Mouse (Mus musculus) liver, embryonic 14.5 days (tissue): ENCODE data around the gene Brpf1. TPM values are rescaled to one million over a fixed set of nuclear protein-coding genes. Genes with fewer than 3 reads are reported as not detected.

ENCODE experiments used
- ATAC-seq: fragments of 200-750 bp; cut with Nextera tagmentation; 2 replicates; pipeline ENCODE4 v1.8.0; 2017; ENCODE audit warnings: moderate number of reproducible peaks, mild to moderate bottlenecking, moderate library complexity; ENCODE audit not compliant: insufficient read depth
- DNase-seq, 3 experiments: peaks; one replicate each; pipeline ENCODE4 v3.0.0-alpha.2; 2012 to 2013; ENCODE audit warnings: low read depth in 3 of 3, low spot score in 3 of 3
- H3K27ac ChIP-seq: fragments of 300-500 bp; sonication (generic); 2 replicates; pipeline ENCODE4 v1.5.1; 2014; ENCODE audit warnings: moderate library complexity, mild to moderate bottlenecking, control low read depth, inconsistent platforms
- H3K27me3 ChIP-seq: fragments of 300-500 bp; sonication (generic); 2 replicates; pipeline ENCODE4 v1.6.1; 2014; ENCODE audit warnings: mild to moderate bottlenecking, low read length, moderate library complexity; ENCODE audit not compliant: control insufficient read depth, insufficient read depth
- H3K36me3 ChIP-seq: fragments of 300-500 bp; sonication (generic); replicated peaks from 2 replicates; pipeline ENCODE4 v1.6.1; 2014; ENCODE audit warnings: low read depth; ENCODE audit not compliant: control insufficient read depth, insufficient read depth
- H3K4me1 ChIP-seq, 2 experiments: fragments of 200-500 bp in 1 of 2; fragments of 300-500 bp in 1 of 2; sonication (generic) in 1 of 2; replicated peaks; 2 replicates each; pipeline ENCODE4 v1.6.1; 2012 to 2014; ENCODE audit warnings: antibody characterized with exemption in 1 of 2, inconsistent platforms in 1 of 2, low read length in 1 of 2; ENCODE audit not compliant: control insufficient read depth in 2 of 2, insufficient read depth in 2 of 2
- H3K4me2 ChIP-seq: fragments of 300-500 bp; sonication (generic); 2 replicates; pipeline ENCODE4 v1.6.1; 2014; ENCODE audit warnings: low read depth, mild to moderate bottlenecking, control low read depth, moderate library complexity
- H3K4me3 ChIP-seq, 2 experiments: fragments of 200-500 bp in 1 of 2; fragments of 300-500 bp in 1 of 2; sonication (generic) in 1 of 2; 2 replicates each; pipeline ENCODE4 v1.5.1; 2012 to 2014; ENCODE audit warnings: low read depth in 2 of 2, low read length in 2 of 2, mild to moderate bottlenecking in 2 of 2, control low read depth in 1 of 2, inconsistent platforms in 1 of 2, moderate library complexity in 1 of 2; ENCODE audit not compliant: insufficient read depth in 1 of 2
- H3K9ac ChIP-seq: fragments of 300-500 bp; sonication (generic); replicated peaks from 2 replicates; pipeline ENCODE4 v1.6.1; 2014; ENCODE audit warnings: mild to moderate bottlenecking, control low read depth, moderate library complexity
- H3K9me3 ChIP-seq: fragments of 300-500 bp; sonication (generic); 2 replicates; pipeline ENCODE4 v1.6.1; 2016; ENCODE audit warnings: low read length, mixed read lengths; ENCODE audit not compliant: control insufficient read depth
- CTCF ChIP-seq: IDR thresholded peaks from 2 replicates; pipeline ENCODE4 v1.5.1; 2016; ENCODE audit warnings: antibody characterized with exemption, low read depth, control low read depth
- EP300 ChIP-seq: IDR thresholded peaks from 2 replicates; pipeline ENCODE4 v1.6.1; 2016; ENCODE audit warnings: antibody characterized with exemption, low read depth
- WGBS: fragments of 180-500 bp; shearing (Covaris S2); extraction: QIAGEN DNeasy Blood & Tissue Kit; methylation state at CpG from one replicate; pipeline ENCODE4 v1.1.7; 2014; ENCODE audit not compliant: insufficient replicate concordance; 5-methylcytosine and 5-hydroxymethylcytosine counted together
- polyA plus RNA-seq, 2 experiments: library from polyadenylated mRNA; depleted of rRNA in 1 of 2; stranded (reverse) in 1 of 2; unstranded in 1 of 2; fragments of >200 nt; fragmentation: Nextera tagmentation in 1 of 2; extraction: Ambion mirVana in 1 of 2; gene quantifications; 2 replicates each; pipeline versions ENCODE4 v1.2.1 to v1.2.3; 2012 to 2014

The Brpf1 gene
- polyA plus RNA-seq, 2 experiments, result 6.7 to 11.7 TPM

DNA sequence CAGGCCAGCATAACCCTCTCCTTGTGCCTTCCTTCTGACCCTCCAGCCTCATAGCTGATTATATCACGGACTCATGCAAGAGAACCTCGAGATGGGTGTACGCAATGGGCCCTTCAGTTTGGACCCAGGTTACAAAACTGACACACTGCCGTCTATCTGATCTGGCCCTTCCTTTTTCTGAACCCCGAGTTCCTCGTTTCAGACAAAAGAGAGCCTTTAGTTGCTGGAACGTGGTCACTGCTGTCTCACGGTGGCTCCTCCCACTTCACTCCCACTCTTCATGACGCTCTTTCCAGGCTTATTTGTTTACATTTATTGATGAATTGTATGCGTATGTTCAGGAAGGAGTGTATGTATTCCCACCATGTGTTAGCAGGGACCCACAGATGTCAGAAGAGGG lies 44.7 kb downstream of the Brpf1 start:
- TF ChIP-seq CTCF, result no peak
- TF ChIP-seq EP300, result no peak
- no peak for DNase-seq
- Histone ChIP-seq H3K9ac (no peak overlapping the region), H3K4me3 (no peak overlapping the region), H3K9me3 (no peaks in the 10 kb centered on the region), H3K36me3 (no peaks in the 10 kb centered on the region), H3K27ac (no peak overlapping the region), H3K27me3 (no peaks in the 10 kb centered on the region), H3K4me2 (no peak overlapping the region), H3K4me1 (no peaks in the 10 kb centered on the region; a peak in 1 of 4 replicates)
- WGBS, result 26% methylated on average over 10 of the region's 10 CpGs
- ATAC-seq, result no peak

GRCm38 (mm10) chr6:113352820-113353219 lies 45.9 kb downstream of the Brpf1 start:
- no peaks in the 10 kb centered on the region; a peak in 1 of 4 replicates for H3K4me1 ChIP-seq
- no peak overlapping the region for H3K27ac ChIP-seq
- no peak for ATAC-seq
- H3K36me3 ChIP-seq, result no peaks in the 10 kb centered on the region
- H3K27me3 ChIP-seq, result no peaks in the 10 kb centered on the region
- no peak overlapping the region for H3K4me3 ChIP-seq
- no peaks in the 10 kb centered on the region for H3K9me3 ChIP-seq
- no peak overlapping the region for H3K9ac ChIP-seq
- no peak overlapping the region for H3K4me2 ChIP-seq
- TF ChIP-seq EP300, result no peak
- no peak for TF ChIP-seq CTCF
- no peak for DNase-seq
- WGBS, result 62% methylated on average over 3 of the region's 3 CpGs

DNA sequence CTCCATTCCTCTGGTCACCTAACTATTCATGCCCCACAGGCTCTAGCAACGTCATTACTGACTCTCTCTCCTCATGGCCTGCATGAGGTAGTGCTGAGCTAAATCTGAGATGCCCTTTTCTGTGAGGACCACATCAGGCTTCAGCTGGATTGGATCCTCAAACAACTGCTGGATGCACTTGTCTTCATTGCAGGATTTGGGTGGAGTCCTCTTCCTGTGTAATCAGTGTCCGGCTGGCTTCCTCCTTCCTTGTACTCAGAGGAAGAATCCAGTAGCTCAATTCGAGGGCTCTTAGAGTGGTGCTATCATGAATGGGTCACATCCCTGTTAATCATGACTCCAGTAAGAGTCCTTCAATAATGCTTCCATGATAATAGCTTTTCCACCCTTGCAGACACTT lies 46.8 kb downstream of the Brpf1 start:
- Histone ChIP-seq H3K4me1 (no peaks in the 10 kb centered on the region; a peak in 1 of 4 replicates), H3K9me3 (no peaks in the 10 kb centered on the region), H3K36me3 (no peaks in the 10 kb centered on the region), H3K4me3 (no peak overlapping the region), H3K4me2 (no peak overlapping the region), H3K27ac (no peak overlapping the region), H3K9ac (no peak overlapping the region), H3K27me3 (no peaks in the 10 kb centered on the region)
- ATAC-seq, result no peak
- 38% methylated on average over 3 of the region's 3 CpGs for WGBS
- no peak for DNase-seq
- TF ChIP-seq EP300 (no peak), CTCF (no peak)

GRCm38 (mm10) chr6:113361476-113361875 lies 54.5 kb downstream of the Brpf1 start:
- H3K27ac ChIP-seq, result no peak overlapping the region
- H3K4me3 ChIP-seq, result no peak overlapping the region
- no peaks in the 10 kb centered on the region for H3K36me3 ChIP-seq
- peak; percentile 31; the same call in 1 of the 2 replicates for TF ChIP-seq CTCF
- TF ChIP-seq EP300, result no peak
- no peaks in the 10 kb centered on the region for H3K27me3 ChIP-seq
- no peaks in the 10 kb centered on the region for H3K4me1 ChIP-seq
- no peak overlapping the region for H3K9ac ChIP-seq
- whole genome bisulfite sequencing, result 58% methylated on average over 4 of the region's 4 CpGs
- no peak for DNase-seq
- no peaks in the 10 kb centered on the region for H3K9me3 ChIP-seq
- ATAC-seq, result no peak
- no peak overlapping the region for H3K4me2 ChIP-seq

GRCm38 (mm10) chr6:113362241-113362640 lies 55.3 kb downstream of the Brpf1 start:
- WGBS, result 71% methylated on average over 1 of the region's 1 CpGs
- H3K4me3 ChIP-seq, result no peak overlapping the region
- H3K9me3 ChIP-seq, result no peaks in the 10 kb centered on the region
- ATAC-seq, result no peak
- H3K4me1 ChIP-seq, result no peaks in the 10 kb centered on the region
- H3K4me2 ChIP-seq, result no peak overlapping the region
- no peak overlapping the region for H3K9ac ChIP-seq
- no peaks in the 10 kb centered on the region for H3K36me3 ChIP-seq
- TF ChIP-seq EP300 (no peak), CTCF (no peak)
- H3K27me3 ChIP-seq, result no peaks in the 10 kb centered on the region
- H3K27ac ChIP-seq, result no peak overlapping the region
- no peak for DNase-seq
